Comparison of ENCODE assay signal across 25 mouse cellular contexts in the genomic region with DNA sequence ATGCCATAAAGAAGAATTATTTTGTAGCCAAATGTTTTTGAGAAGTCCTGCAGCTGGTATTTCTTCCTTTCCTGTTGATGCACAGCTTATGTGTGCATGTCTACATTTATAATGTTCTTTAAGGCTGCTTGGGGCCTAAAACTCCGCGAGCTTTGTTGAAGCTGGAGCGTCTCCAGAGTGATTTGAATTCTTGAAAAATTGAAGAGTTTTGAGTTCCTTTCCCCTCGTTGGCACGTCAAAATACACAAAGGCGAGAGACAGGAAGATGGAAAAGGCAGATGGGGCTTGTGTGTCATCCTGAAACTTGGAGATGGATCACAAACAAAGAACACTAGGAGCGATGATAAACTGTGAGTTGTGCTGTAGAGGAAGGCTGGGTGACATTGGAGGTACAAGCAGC.
"Had no signal": no experiment of that assay in that cellular context is flagged by ENCODE, and none has a peak within 500 bp of the region (broad histone marks: within the 10 kb centered on the region; RNA-seq: fewer than 3 reads in every experiment).

No protein-coding gene starts in this region.

- H3K9me3 ChIP-seq: heart, embryonic 13.5 days; heart, embryonic 15.5 days; hindbrain, embryonic 13.5 days; hindbrain, embryonic 15.5 days; kidney, embryonic 15.5 days; limb, embryonic 13.5 days; limb, embryonic 15.5 days; liver, embryonic 12.5 days had no signal

- DNase-seq: gastrocnemius, postnatal 14 days; gastrocnemius, postnatal 36 days; heart, adult 11 months; heart, adult 2 months; heart, postnatal 14 days; heart, postnatal 36 days; kidney, adult 11 months; kidney, adult 2 months; kidney, adult 9 months; kidney, postnatal 14 days; kidney, postnatal 36 days; left cerebral cortex, postnatal 4 days had no signal

- H3K27ac ChIP-seq: heart, adult 2 months; heart, embryonic 13.5 days; heart, embryonic 15.5 days; hindbrain, embryonic 13.5 days; hindbrain, embryonic 15.5 days; hindbrain, postnatal 0 days; kidney, embryonic 15.5 days; kidney, postnatal 0 days; limb, embryonic 13.5 days; limb, embryonic 15.5 days; liver, embryonic 12.5 days; liver, embryonic 14.5 days had no signal

- H3K4me1 ChIP-seq: heart, embryonic 13.5 days; heart, embryonic 15.5 days; hindbrain, embryonic 15.5 days; kidney, embryonic 15.5 days; limb, embryonic 13.5 days; limb, embryonic 15.5 days; liver, embryonic 12.5 days had no signal

- H3K36me3 ChIP-seq: heart, embryonic 13.5 days; heart, embryonic 15.5 days; hindbrain, embryonic 13.5 days; hindbrain, embryonic 15.5 days; kidney, embryonic 15.5 days; limb, embryonic 13.5 days; limb, embryonic 15.5 days; liver, embryonic 12.5 days had no signal

- H3K9ac ChIP-seq: heart, embryonic 13.5 days; heart, embryonic 15.5 days; hindbrain, embryonic 13.5 days; hindbrain, embryonic 15.5 days; kidney, embryonic 15.5 days; limb, embryonic 13.5 days; limb, embryonic 15.5 days; liver, embryonic 12.5 days; liver, embryonic 14.5 days had no signal

- H3K4me3 ChIP-seq: heart, adult 2 months; heart, embryonic 13.5 days; heart, embryonic 15.5 days; hindbrain, embryonic 13.5 days; hindbrain, embryonic 15.5 days; kidney, embryonic 15.5 days; limb, embryonic 13.5 days; limb, embryonic 15.5 days; liver, embryonic 12.5 days had no signal

- H3K4me2 ChIP-seq: heart, embryonic 11.5 days; heart, embryonic 13.5 days; heart, embryonic 15.5 days; hindbrain, embryonic 13.5 days; hindbrain, embryonic 15.5 days; kidney, embryonic 15.5 days; limb, embryonic 13.5 days; limb, embryonic 15.5 days; liver, embryonic 12.5 days had no signal

- H3K27me3 ChIP-seq: heart, embryonic 13.5 days; heart, embryonic 15.5 days; hindbrain, embryonic 13.5 days; hindbrain, embryonic 15.5 days; kidney, embryonic 15.5 days; limb, embryonic 13.5 days; limb, embryonic 15.5 days; liver, embryonic 12.5 days had no signal

- ATAC-seq: hindbrain, postnatal 0 days; intestine, embryonic 16.5 days; liver, embryonic 12.5 days had no signal
